Mouse (Mus musculus): Measurements from ENCODE around the gene Minpp1.

DNA sequence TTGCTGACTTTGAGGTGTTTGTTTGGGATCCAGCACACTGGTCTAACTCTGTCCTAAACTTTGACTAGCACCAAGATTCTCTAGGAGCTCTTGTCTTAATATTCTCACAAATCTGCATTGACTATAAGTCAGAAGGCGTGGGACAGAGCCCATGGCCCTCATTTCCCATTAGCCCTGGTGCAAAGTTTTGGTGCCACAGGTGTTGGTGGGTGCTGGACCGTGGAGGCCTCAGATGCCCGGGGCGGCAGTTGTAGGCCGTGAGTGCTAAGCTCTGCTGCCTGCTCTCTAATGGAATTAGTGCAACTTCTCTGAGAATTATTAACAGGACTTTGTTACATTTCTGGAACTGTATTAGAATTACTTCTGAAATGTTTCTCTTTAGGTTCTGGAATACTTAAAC is 12.4 kb downstream of the Minpp1 start:
- no peak for TF ChIP-seq GATA1 (IDR thresholded peaks at IDR 0.05; ENCODE audit: low read length)
- no peak for TF ChIP-seq TAL1 (IDR thresholded peaks at IDR 0.05; ENCODE audit: low read length)

Data from erythroblast, embryonic 14.5 days (primary cell).